Mouse (Mus musculus): ENCODE results near the gene Rhbdf2.

Rhbdf2 gene

GRCm38 (mm10) chr11:116567531-116567930 lies 59.3 kb downstream of the Rhbdf2 start:
- ATAC-seq (ENCODE audit: insufficient number of reproducible peaks, low FRiP score, low TSS enrichment) = no peak

GRCm38 (mm10) chr11:116565283-116566041 lies 61.4 kb downstream of the Rhbdf2 start:
- ATAC-seq (ENCODE audit: insufficient number of reproducible peaks, low FRiP score, low TSS enrichment) = no peak

GRCm38 (mm10) chr11:116556308-116556707 lies 70.5 kb downstream of the Rhbdf2 start:
- ATAC-seq (ENCODE audit: insufficient number of reproducible peaks, low FRiP score, low TSS enrichment) = no peak

- no peak for ATAC-seq (ENCODE audit: insufficient number of reproducible peaks, low FRiP score, low TSS enrichment)
Observed at GRCm38 (mm10) chr11:116555572-116555971, 71.2 kb downstream of the Rhbdf2 start.

- ATAC-seq (ENCODE audit: insufficient number of reproducible peaks, low FRiP score, low TSS enrichment) = no peak
Observed at GRCm38 (mm10) chr11:116554171-116554878, 72.5 kb downstream of the Rhbdf2 start.

GRCm38 (mm10) chr11:116552194-116552593 lies 74.6 kb downstream of the Rhbdf2 start:
- ATAC-seq (ENCODE audit: insufficient number of reproducible peaks, low FRiP score, low TSS enrichment) = no peak

GRCm38 (mm10) chr11:116550748-116551147 lies 76.1 kb downstream of the Rhbdf2 start:
- ATAC-seq (ENCODE audit: insufficient number of reproducible peaks, low FRiP score, low TSS enrichment) = no peak

- ATAC-seq (ENCODE audit: insufficient number of reproducible peaks, low FRiP score, low TSS enrichment) = no peak
Observed at GRCm38 (mm10) chr11:116549273-116550038, 77.4 kb downstream of the Rhbdf2 start.

GRCm38 (mm10) chr11:116548780-116549179 lies 78.0 kb downstream of the Rhbdf2 start:
- no peak for ATAC-seq (ENCODE audit: insufficient number of reproducible peaks, low FRiP score, low TSS enrichment)

Measured in cerebellum, adult (tissue).